Comparison of ENCODE assay signal across 9 mouse cellular contexts in the genomic region with DNA sequence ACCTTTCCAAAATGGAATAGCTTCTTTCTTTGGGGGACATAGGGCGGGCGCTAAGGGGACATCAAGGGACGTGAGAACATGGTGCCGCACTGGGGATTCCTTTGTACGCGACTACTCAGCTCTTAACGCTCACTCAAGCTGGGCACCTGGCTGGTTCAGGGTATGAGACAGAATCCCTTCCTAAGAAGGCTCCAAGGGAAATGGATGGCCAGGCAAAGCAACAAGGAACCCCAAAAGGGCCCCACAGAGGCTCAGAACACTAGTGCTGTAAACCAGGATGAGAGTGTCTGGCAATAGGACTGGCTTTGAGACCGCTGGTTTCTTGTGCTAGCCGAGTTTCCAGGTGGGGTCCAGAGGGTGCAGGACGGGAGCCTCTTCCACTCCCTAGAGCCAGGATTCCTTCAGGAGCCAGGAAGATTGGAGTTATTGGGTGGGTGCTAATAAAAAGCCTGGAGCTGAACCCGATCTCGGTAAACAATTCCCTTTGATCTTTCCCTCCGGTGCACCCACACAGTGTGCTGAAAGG. TPM values are rescaled to one million over a fixed set of nuclear protein-coding genes. Genes with fewer than 3 reads are reported as not detected.
DNase-seq lines count a peak whose midpoint lies in the region; ATAC-seq and TF ChIP-seq lines count a peak whose summit lies in the region.
"Had no signal": no experiment of that assay in that cellular context is flagged by ENCODE, and none has a peak within 500 bp of the region (broad histone marks: within the 10 kb centered on the region; RNA-seq: fewer than 3 reads in every experiment).

No protein-coding gene starts in this region.

- TF ChIP-seq POLR2A in ES-Bruce4 (IDR thresholded peaks at IDR 0.05; ENCODE audit: insufficient read depth, low read length): no peak

- H3K4me1 ChIP-seq in heart, embryonic 10.5 days: peaks cover 22% of the 10 kb centered on the region
- no peaks in the 10 kb centered on the region for H3K4me1 ChIP-seq in ES-Bruce4 (ENCODE audit: control insufficient read depth, insufficient read depth, low read length)
- peaks cover 6% of the 10 kb centered on the region; the same call in 1 of the 2 replicates for H3K4me1 ChIP-seq in forebrain, embryonic 16.5 days (replicated peaks; ENCODE audit: control insufficient read depth, insufficient read depth, low read length)
- peaks cover 13% of the 10 kb centered on the region for H3K4me1 ChIP-seq in liver, embryonic 16.5 days (ENCODE audit: control insufficient read depth, low read depth, low read length)

- ATAC-seq in forebrain, embryonic 16.5 days: peak; percentile 37
- no peak for ATAC-seq in liver, embryonic 16.5 days (ENCODE audit: low read depth)

- H3K27me3 ChIP-seq in heart, embryonic 10.5 days (ENCODE audit: insufficient read depth, poor library complexity, severe bottlenecking): peaks cover 50% of the 10 kb centered on the region
- H3K27me3 ChIP-seq in ES-Bruce4 (ENCODE audit: control insufficient read depth, insufficient read depth, low read length, poor library complexity, severe bottlenecking): no peaks in the 10 kb centered on the region
- 0 out of 2 replicates have a peak, but pooled peaks cover 2% of the 10 kb centered on the region for H3K27me3 ChIP-seq in forebrain, embryonic 16.5 days (replicated peaks; ENCODE audit: control insufficient read depth, insufficient read depth, low read length)
- no peaks in the 10 kb centered on the region for H3K27me3 ChIP-seq in liver, embryonic 16.5 days (ENCODE audit: control insufficient read depth, insufficient read depth, low read depth, low read length)

- H3K9me3 ChIP-seq in heart, embryonic 10.5 days: no peaks in the 10 kb centered on the region
- H3K9me3 ChIP-seq in ES-Bruce4 (replicated peaks; ENCODE audit: control insufficient read depth, insufficient read depth, low read length, poor library complexity, severe bottlenecking): no peaks in the 10 kb centered on the region
- H3K9me3 ChIP-seq in forebrain, embryonic 16.5 days (ENCODE audit: control insufficient read depth, low read length): no peaks in the 10 kb centered on the region
- H3K9me3 ChIP-seq in liver, embryonic 16.5 days (replicated peaks; ENCODE audit: control insufficient read depth, low read length): no peaks in the 10 kb centered on the region

- H3K9ac ChIP-seq in ES-Bruce4 (ENCODE audit: low read depth, poor library complexity, severe bottlenecking): peak overlapping the region; percentile 64
- H3K9ac ChIP-seq in forebrain, embryonic 16.5 days (replicated peaks; ENCODE audit: low read depth, low read length): peak overlapping the region; percentile 61
- peak overlapping the region; percentile 54 for H3K9ac ChIP-seq in liver, embryonic 16.5 days (ENCODE audit: low read depth, low read length)

- peak overlapping the region; percentile 61 for H3K4me3 ChIP-seq in heart, embryonic 10.5 days
- peak overlapping the region; percentile 81 for H3K4me3 ChIP-seq in ES-Bruce4 (ENCODE audit: low read depth, low read length)
- peak overlapping the region; percentile 48 for H3K4me3 ChIP-seq in forebrain, embryonic 16.5 days (replicated peaks; ENCODE audit: low read length)
- peak overlapping the region; percentile 59 for H3K4me3 ChIP-seq in liver, embryonic 16.5 days (ENCODE audit: low read depth, low read length)

- peak overlapping the region; percentile 78 for H3K27ac ChIP-seq in heart, embryonic 10.5 days
- no peak overlapping the region for H3K27ac ChIP-seq in ES-Bruce4 (ENCODE audit: insufficient read depth, low read length)
- H3K27ac ChIP-seq in forebrain, embryonic 16.5 days (ENCODE audit: low read length): no peak overlapping the region
- H3K27ac ChIP-seq in liver, embryonic 16.5 days (ENCODE audit: low read length): peak overlapping the region; percentile 62

- H3K4me2 ChIP-seq in forebrain, embryonic 16.5 days (ENCODE audit: low read length): peak overlapping the region; percentile 73
- H3K4me2 ChIP-seq in liver, embryonic 16.5 days (ENCODE audit: low read depth, low read length): peak overlapping the region; percentile 49

- intact Hi-C loops in heart, postnatal 25 days (cut with DNase I): no loop called here

- no peak for DNase-seq in heart, embryonic 10.5 days (ENCODE audit: low spot score)
- DNase-seq in heart, postnatal 25 days (ENCODE audit: low spot score): no peak
- DNase-seq in spleen, adult 18-20 months: no peak
- no peak for DNase-seq in spleen, adult 12 weeks (ENCODE audit: low spot score)
- no peak for DNase-seq in spleen, postnatal 4 days (ENCODE audit: low spot score in 2 of 2)

- WGBS in heart, embryonic 10.5 days: 24% methylated on average over 13 of the region's 13 CpGs
- WGBS in forebrain, embryonic 16.5 days: 17% methylated on average over 13 of the region's 13 CpGs
- 28% methylated on average over 13 of the region's 13 CpGs for WGBS in liver, embryonic 16.5 days (ENCODE audit: insufficient replicate concordance)

- no peak for TF ChIP-seq CTCF in ES-Bruce4 (IDR thresholded peaks at IDR 0.05; ENCODE audit: low read depth, low read length)

- no peak for TF ChIP-seq EP300 in ES-Bruce4 (IDR thresholded peaks at IDR 0.05; ENCODE audit: insufficient read depth, low read depth, low read length)

- H3K36me3 ChIP-seq in heart, embryonic 10.5 days: no peaks in the 10 kb centered on the region
- H3K36me3 ChIP-seq in ES-Bruce4 (ENCODE audit: control insufficient read depth, insufficient read depth, low read length, poor library complexity, severe bottlenecking): no peaks in the 10 kb centered on the region
- no peaks in the 10 kb centered on the region for H3K36me3 ChIP-seq in forebrain, embryonic 16.5 days (ENCODE audit: control insufficient read depth, insufficient read depth)
- no peaks in the 10 kb centered on the region for H3K36me3 ChIP-seq in liver, embryonic 16.5 days (ENCODE audit: control insufficient read depth, insufficient read depth)

RNA-seq across cellular contexts. Expression of gene Apoa1, which starts 2.1 kb away (rescaled TPM):
- polyA plus RNA-seq in heart, embryonic 10.5 days (2016; fragmentation: Nextera tagmentation; extraction: Ambion mirVana): 4.3 and 124 TPM in 2 replicates
- not detected for total RNA-seq in heart, postnatal 25 days (2021)
- not detected in 2 replicates for polyA plus RNA-seq in ES-Bruce4 (2011; ENCODE audit: insufficient read depth, insufficient read length, low read depth, missing spikeins)
- 1.4 and 1.5 TPM in 2 replicates for polyA plus RNA-seq in forebrain, embryonic 16.5 days (2015; fragmentation: Nextera tagmentation; extraction: Ambion mirVana)
- 6,810 and 7,451 TPM in 2 replicates for polyA plus RNA-seq in liver, embryonic 16.5 days (2015; fragmentation: Nextera tagmentation; extraction: Ambion mirVana)

RNA-seq across cellular contexts. Expression of gene Apoc3, which starts 4.9 kb away (rescaled TPM):
- polyA plus RNA-seq in heart, embryonic 10.5 days (2016; fragmentation: Nextera tagmentation; extraction: Ambion mirVana): not detected in 2 replicates
- total RNA-seq in heart, postnatal 25 days (2021): not detected
- not detected in 2 replicates for polyA plus RNA-seq in ES-Bruce4 (2011; ENCODE audit: insufficient read depth, insufficient read length, low read depth, missing spikeins)
- polyA plus RNA-seq in forebrain, embryonic 16.5 days (2015; fragmentation: Nextera tagmentation; extraction: Ambion mirVana): not detected in 2 replicates
- polyA plus RNA-seq in liver, embryonic 16.5 days (2015; fragmentation: Nextera tagmentation; extraction: Ambion mirVana): 9.3 and 14.0 TPM in 2 replicates
- total RNA-seq: neutrophil, adult 5-6 weeks had no signal

RNA-seq across cellular contexts. Expression of gene Apoa4, which starts 10.0 kb away (rescaled TPM):
- 0.07 and 1.2 TPM in 2 replicates for polyA plus RNA-seq in heart, embryonic 10.5 days (2016; fragmentation: Nextera tagmentation; extraction: Ambion mirVana)
- total RNA-seq in heart, postnatal 25 days (2021): not detected
- not detected in 2 replicates for polyA plus RNA-seq in ES-Bruce4 (2011; ENCODE audit: insufficient read depth, insufficient read length, low read depth, missing spikeins)
- not detected in 2 replicates for polyA plus RNA-seq in forebrain, embryonic 16.5 days (2015; fragmentation: Nextera tagmentation; extraction: Ambion mirVana)
- polyA plus RNA-seq in liver, embryonic 16.5 days (2015; fragmentation: Nextera tagmentation; extraction: Ambion mirVana): 0.07 and 14.5 TPM in 2 replicates
- total RNA-seq: neutrophil, adult 5-6 weeks had no signal

RNA-seq across cellular contexts. Expression of gene Apoa5, which starts 37.9 kb away (rescaled TPM):
- polyA plus RNA-seq in heart, embryonic 10.5 days (2016; fragmentation: Nextera tagmentation; extraction: Ambion mirVana): 0.23 TPM in 1 of 2 replicates, not detected in the other
- not detected for total RNA-seq in heart, postnatal 25 days (2021)
- polyA plus RNA-seq in ES-Bruce4 (2011; ENCODE audit: insufficient read depth, insufficient read length, low read depth, missing spikeins): not detected in 2 replicates
- not detected in 2 replicates for polyA plus RNA-seq in forebrain, embryonic 16.5 days (2015; fragmentation: Nextera tagmentation; extraction: Ambion mirVana)
- polyA plus RNA-seq in liver, embryonic 16.5 days (2015; fragmentation: Nextera tagmentation; extraction: Ambion mirVana): 0.67 and 1.1 TPM in 2 replicates
- total RNA-seq: neutrophil, adult 5-6 weeks had no signal

RNA-seq across cellular contexts. Expression of gene Zpr1, which starts 42.4 kb away (rescaled TPM):
- 47.6 and 62.5 TPM in 2 replicates for polyA plus RNA-seq in heart, embryonic 10.5 days (2016; fragmentation: Nextera tagmentation; extraction: Ambion mirVana)
- total RNA-seq in heart, postnatal 25 days (2021): 10 to 100 TPM; 18.5 to 19.4 TPM
- polyA plus RNA-seq in ES-Bruce4 (2011; ENCODE audit: insufficient read depth, insufficient read length, low read depth, missing spikeins): 69.0 and 69.1 TPM in 2 replicates
- polyA plus RNA-seq in forebrain, embryonic 16.5 days (2015; fragmentation: Nextera tagmentation; extraction: Ambion mirVana): 77.7 and 80.6 TPM in 2 replicates
- polyA plus RNA-seq in liver, embryonic 16.5 days (2015; fragmentation: Nextera tagmentation; extraction: Ambion mirVana): 20.5 and 23.6 TPM in 2 replicates

Comparison
In these comparisons a context has a peak if more than half of its experiments do, and no peak if none do; other contexts are left out.
1. H3K27ac ChIP-seq: peak in heart, embryonic 10.5 days (single experiment) and liver, embryonic 16.5 days (single experiment); none in ES-Bruce4 (single experiment) and forebrain, embryonic 16.5 days (single experiment).
2. RNA of gene Apoa1, which starts 2.1 kb away (polyA plus RNA-seq): 6,810 to 7,451 TPM in liver, embryonic 16.5 days; 4.3 to 124 TPM in heart, embryonic 10.5 days, 1.4 to 1.5 TPM in forebrain, embryonic 16.5 days and not detected in ES-Bruce4; every median in the first group is over 10 times any median in the second.
3. Peak in every context shown above with its lines, with median percentiles within 50 percentile points of each other: H3K4me3 ChIP-seq and H3K9ac ChIP-seq.